Mouse (Mus musculus) myocyte (in vitro differentiated cells): ENCODE results near the gene Fam213a.

ENCODE experiments used
- CEBPB ChIP-seq: IDR thresholded peaks from 2 replicates; pipeline ENCODE4 v1.6.1; 2011; ENCODE audit warnings: mild to moderate bottlenecking, moderate library complexity; ENCODE audit not compliant: poor library complexity, insufficient read depth, severe bottlenecking
- MAX ChIP-seq: IDR thresholded peaks from one replicate; pipeline ENCODE4 v1.6.1; 2011; ENCODE audit warnings: low read depth, mild to moderate bottlenecking, control low read depth
- POLR2A ChIP-seq: IDR thresholded peaks from one replicate; pipeline ENCODE4 v1.6.1; 2011; ENCODE audit warnings: low read depth, mild to moderate bottlenecking, control low read depth, moderate library complexity; ENCODE audit not compliant: insufficient read length

DNA sequence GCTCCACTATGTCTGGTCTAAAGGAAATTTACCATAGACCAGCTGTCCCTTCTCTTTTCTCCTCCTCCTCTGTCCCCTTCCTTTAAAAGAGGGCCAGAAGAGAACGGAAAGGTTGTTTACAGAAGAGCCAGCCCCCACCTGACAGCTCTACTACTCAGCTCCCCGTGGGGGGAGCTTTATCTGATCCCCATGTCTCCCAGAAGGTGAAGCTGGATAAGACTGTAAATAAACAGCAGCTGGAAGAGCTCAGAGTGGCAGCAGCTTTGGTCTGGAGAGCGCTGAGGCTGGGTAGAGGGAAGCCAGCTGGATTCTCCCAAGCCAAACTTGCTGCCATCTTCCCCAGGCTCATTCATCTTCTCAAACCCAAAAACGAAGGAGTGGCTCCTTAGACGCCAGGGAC, 5.9 kb downstream of the Fam213a start:
- no peak for TF ChIP-seq POLR2A
- no peak for TF ChIP-seq MAX
- TF ChIP-seq CEBPB, result no peak
